Mouse (Mus musculus) hindbrain, embryonic 16.5 days (tissue): ENCODE measurements around the gene Klf2. TPM values are rescaled to one million over a fixed set of nuclear protein-coding genes. Genes with fewer than 3 reads are reported as not detected.

Experiments used
- ATAC-seq: fragments of 200-750 bp; cut with Nextera tagmentation; 2 replicates; pipeline ENCODE4 v1.8.0; 2017; ENCODE audit warnings: moderate TSS enrichment, moderate library complexity
- H3K27ac ChIP-seq: fragments of 300-500 bp; sonication (generic); 2 replicates; pipeline ENCODE4 v1.5.1; 2014; ENCODE audit warnings: low read depth, mild to moderate bottlenecking, control low read depth, low read length, moderate library complexity
- H3K27me3 ChIP-seq: fragments of 300-500 bp; sonication (generic); replicated peaks from 2 replicates; pipeline ENCODE4 v1.6.1; 2014; ENCODE audit warnings: low read length; ENCODE audit not compliant: control insufficient read depth, insufficient read depth
- H3K36me3 ChIP-seq: fragments of 300-500 bp; sonication (generic); 2 replicates; pipeline ENCODE4 v1.6.1; 2014; ENCODE audit warnings: mild to moderate bottlenecking, low read length, moderate library complexity, mixed read lengths; ENCODE audit not compliant: control insufficient read depth, insufficient read depth
- H3K4me1 ChIP-seq: fragments of 300-500 bp; sonication (generic); 2 replicates; pipeline ENCODE4 v1.6.1; 2014; ENCODE audit warnings: low read depth, low read length; ENCODE audit not compliant: control insufficient read depth, insufficient read depth
- H3K4me2 ChIP-seq: fragments of 300-500 bp; sonication (generic); 2 replicates; pipeline ENCODE4 v1.6.1; 2014; ENCODE audit warnings: mild to moderate bottlenecking, low read length, control low read depth, moderate library complexity
- H3K4me3 ChIP-seq: fragments of 300-500 bp; sonication (generic); 2 replicates; pipeline ENCODE4 v1.5.1; 2014; ENCODE audit warnings: mild to moderate bottlenecking, low read length, control low read depth, moderate library complexity
- H3K9ac ChIP-seq: fragments of 300-500 bp; sonication (generic); 2 replicates; pipeline ENCODE4 v1.6.1; 2014; ENCODE audit warnings: low read depth, mild to moderate bottlenecking, control low read depth, low read length, moderate library complexity
- H3K9me3 ChIP-seq: fragments of 300-500 bp; sonication (generic); 2 replicates; pipeline ENCODE4 v1.6.1; 2014; ENCODE audit warnings: mild to moderate bottlenecking, low read length, moderate library complexity; ENCODE audit not compliant: control insufficient read depth
- WGBS: fragments of 180-500 bp; shearing (Covaris S2); extraction: QIAGEN DNeasy Blood & Tissue Kit; methylation state at CpG from one replicate; pipeline ENCODE4 v1.1.7; 2014; 5-methylcytosine and 5-hydroxymethylcytosine counted together
- polyA plus RNA-seq: library from polyadenylated mRNA; unstranded; fragments of >200 nt; fragmentation: Nextera tagmentation; extraction: Ambion mirVana; gene quantifications from 2 replicates; pipeline ENCODE4 v1.2.1, GENCODE M21; 2015

Klf2 gene
- polyA plus RNA-seq, 1 experiment from 2014 or later, result 5.1 TPM

- 86% methylated on average over 2 of the region's 2 CpGs for WGBS
- Histone ChIP-seq H3K27ac (no peak overlapping the region), H3K9me3 (no peaks in the 10 kb centered on the region), H3K27me3 (no peaks in the 10 kb centered on the region), H3K4me2 (no peak overlapping the region), H3K4me1 (no peaks in the 10 kb centered on the region), H3K9ac (no peak overlapping the region), H3K4me3 (no peak overlapping the region), H3K36me3 (peaks cover 43% of the 10 kb centered on the region)
- ATAC-seq, result no peak
These were observed 47.6 kb downstream of the Klf2 start for GRCm38 (mm10) chr8:72366435-72366834.

Other genes starting within 250 kb of the Klf2 start
- gene Olfr373, start 235.9 kb upstream of the Klf2 start, polyA plus RNA-seq, result not detected in 2 replicates
- gene Olfr374, start 212.0 kb upstream of the Klf2 start, polyA plus RNA-seq, result 0.03 TPM in 1 of 2 replicates, not detected in the other
- 174 and 197 TPM in 2 replicates for gene Tpm4, start 184.1 kb upstream of the Klf2 start, polyA plus RNA-seq
- gene Rab8a, start 157.8 kb upstream of the Klf2 start, polyA plus RNA-seq, result 84.3 and 87.7 TPM in 2 replicates
- not detected in 2 replicates for gene Hsh2d, start 129.4 kb upstream of the Klf2 start, polyA plus RNA-seq
- not detected in 2 replicates for gene Cib3, start 106.2 kb upstream of the Klf2 start, polyA plus RNA-seq
- not detected in 2 replicates for gene Gm11034, start 105.4 kb upstream of the Klf2 start, polyA plus RNA-seq
- 95.0 and 98.2 TPM in 2 replicates for gene Fam32a, start 99.3 kb upstream of the Klf2 start, polyA plus RNA-seq
- gene Ap1m1, start 79.0 kb upstream of the Klf2 start, polyA plus RNA-seq, result 264 and 287 TPM in 2 replicates
- gene Gm10282, start 13.8 kb upstream of the Klf2 start, polyA plus RNA-seq, result 10.1 and 14.5 TPM in 2 replicates
- gene Eps15l1, start 102.4 kb downstream of the Klf2 start, polyA plus RNA-seq, result 51.9 and 58.4 TPM in 2 replicates
- gene Calr3, start 124.8 kb downstream of the Klf2 start, polyA plus RNA-seq, result 1.2 and 1.4 TPM in 2 replicates
- gene 1700030K09Rik, start 124.8 kb downstream of the Klf2 start, polyA plus RNA-seq, result 16.0 and 16.4 TPM in 2 replicates
- gene Cherp, start 156.2 kb downstream of the Klf2 start, polyA plus RNA-seq, result 40.0 and 62.2 TPM in 2 replicates
- gene Slc35e1, start 173.6 kb downstream of the Klf2 start, polyA plus RNA-seq, result 5.7 and 8.2 TPM in 2 replicates
- 15.5 and 17.3 TPM in 2 replicates for gene Med26, start 229.2 kb downstream of the Klf2 start, polyA plus RNA-seq